ENCODE assay signal across 25 mouse cellular contexts in the genomic region with DNA sequence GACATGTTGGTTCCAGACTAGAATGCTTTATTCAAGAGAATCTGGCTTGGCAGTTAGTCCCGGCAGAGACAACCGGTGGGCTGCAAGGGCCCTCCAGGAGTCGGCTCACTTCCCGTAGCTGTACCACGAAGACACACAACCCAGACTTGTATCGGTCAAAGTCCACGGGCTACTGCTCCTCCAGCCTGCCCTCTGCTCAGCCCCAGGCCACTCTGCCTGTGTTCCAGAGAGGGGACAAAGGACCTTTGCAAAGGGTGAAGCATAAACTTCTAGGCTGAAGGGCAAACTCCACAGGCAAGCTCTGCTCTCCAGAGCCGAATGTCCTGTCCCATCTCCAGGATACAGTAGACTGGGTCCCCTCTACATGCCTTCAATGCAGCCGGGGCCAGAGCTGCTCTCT. TPM values are rescaled to one million over a fixed set of nuclear protein-coding genes. Genes with fewer than 3 reads are reported as not detected.
A peak's percentile ranks its signal among the peaks of the same experiment; 100 is the strongest.
DNase-seq lines count a peak whose midpoint lies in the region; ATAC-seq lines count a peak whose summit lies in the region.
"Had no signal": no experiment of that assay in that cellular context is flagged by ENCODE, and none has a peak within 500 bp of the region (broad histone marks: within the 10 kb centered on the region; RNA-seq: fewer than 3 reads in every experiment).

No protein-coding gene starts in this region.

- H3K4me2 ChIP-seq in kidney, embryonic 16.5 days (replicated peaks; ENCODE audit: low read depth, low read length): no peak overlapping the region
- H3K4me2 ChIP-seq in kidney, embryonic 14.5 days (replicated peaks; ENCODE audit: low read depth, low read length): no peak overlapping the region
- H3K4me2 ChIP-seq: embryonic facial prominence, embryonic 12.5 days; embryonic facial prominence, embryonic 15.5 days; heart, embryonic 11.5 days; hindbrain, embryonic 12.5 days had no signal

- 83% methylated on average over 9 of the region's 9 CpGs for WGBS in kidney, embryonic 16.5 days
- WGBS in kidney, embryonic 14.5 days: 86% methylated on average over 9 of the region's 9 CpGs

- no peaks in the 10 kb centered on the region for H3K9me3 ChIP-seq in kidney, embryonic 16.5 days (ENCODE audit: low read length)
- H3K9me3 ChIP-seq in kidney, embryonic 14.5 days (ENCODE audit: control insufficient read depth, low read length): no peaks in the 10 kb centered on the region
- H3K9me3 ChIP-seq: embryonic facial prominence, embryonic 12.5 days; embryonic facial prominence, embryonic 15.5 days; hindbrain, embryonic 12.5 days had no signal

- H3K27me3 ChIP-seq in kidney, embryonic 16.5 days (ENCODE audit: insufficient read depth, low read length): no peaks in the 10 kb centered on the region
- no peaks in the 10 kb centered on the region for H3K27me3 ChIP-seq in kidney, embryonic 14.5 days (ENCODE audit: control insufficient read depth, insufficient read depth, low read length)
- H3K27me3 ChIP-seq: embryonic facial prominence, embryonic 15.5 days had no signal

- peaks cover 7% of the 10 kb centered on the region; the same call in 1 of the 2 replicates for H3K4me1 ChIP-seq in kidney, embryonic 16.5 days (ENCODE audit: insufficient read depth, low read length)
- H3K4me1 ChIP-seq in kidney, embryonic 14.5 days (ENCODE audit: control insufficient read depth, insufficient read depth, low read length): no peaks in the 10 kb centered on the region

- no peaks in the 10 kb centered on the region for H3K36me3 ChIP-seq in kidney, embryonic 16.5 days (ENCODE audit: insufficient read depth, low read length)
- H3K36me3 ChIP-seq in kidney, embryonic 14.5 days (ENCODE audit: control insufficient read depth, insufficient read depth, low read length): peaks cover 9% of the 10 kb centered on the region
- H3K36me3 ChIP-seq: embryonic facial prominence, embryonic 15.5 days had no signal

- H3K4me3 ChIP-seq in kidney, embryonic 16.5 days (ENCODE audit: low read length): no peak overlapping the region
- no peak overlapping the region for H3K4me3 ChIP-seq in kidney, embryonic 14.5 days (ENCODE audit: low read length)
- H3K4me3 ChIP-seq: embryonic facial prominence, embryonic 12.5 days; embryonic facial prominence, embryonic 15.5 days; gastrocnemius, adult 2 months; hindbrain, embryonic 12.5 days had no signal

- intact Hi-C loops in left cerebral cortex, postnatal 10 days (cut with DNase I): loop anchor here (5.0 kb wide), 2 partner anchors 61 to 121 kb away; a partner anchor contains a TSS

- ATAC-seq in kidney, embryonic 16.5 days (ENCODE audit: low FRiP score, low TSS enrichment): no peak
- ATAC-seq in kidney, embryonic 14.5 days (ENCODE audit: low FRiP score, low TSS enrichment): no peak
- ATAC-seq: CD4-positive, CD25-positive, alpha-beta regulatory T cell, adult 4 months; forebrain, embryonic 14.5 days; forebrain, postnatal 0 days had no signal

- H3K9ac ChIP-seq in kidney, embryonic 16.5 days (replicated peaks; ENCODE audit: low read length): no peak overlapping the region
- no peak overlapping the region for H3K9ac ChIP-seq in kidney, embryonic 14.5 days (ENCODE audit: low read depth, low read length)
- H3K9ac ChIP-seq: embryonic facial prominence, embryonic 12.5 days; embryonic facial prominence, embryonic 15.5 days; forebrain, postnatal 0 days; hindbrain, embryonic 12.5 days had no signal

- no peak overlapping the region for H3K27ac ChIP-seq in kidney, embryonic 16.5 days (ENCODE audit: low read length)
- no peak overlapping the region for H3K27ac ChIP-seq in kidney, embryonic 14.5 days (ENCODE audit: low read depth, low read length)
- H3K27ac ChIP-seq: embryonic facial prominence, embryonic 12.5 days; embryonic facial prominence, embryonic 15.5 days; hindbrain, embryonic 12.5 days had no signal

- DNase-seq in kidney, adult 18-20 months: peak; percentile 27
- DNase-seq in kidney, adult 9 months: peak; percentile 61
- peak; percentile 74 for DNase-seq in yolk sac, embryonic 10.5 days (ENCODE audit: low spot score)
- no peak for DNase-seq in left cerebral cortex, postnatal 10 days (ENCODE audit: extremely low spot score in 1 of 2, low spot score in 2 of 2)
- DNase-seq: adrenal gland, adult 2 months; adrenal gland, postnatal 14 days; cerebellum, adult 11 months; cerebellum, adult 2 months; cerebellum, adult 9-11 months; cerebellum, postnatal 25 days; forebrain, postnatal 0 days; gastrocnemius, adult 2 months; gastrocnemius, postnatal 14 days; heart, adult 11 months had no signal

RNA-seq across cellular contexts. Expression of a gene that starts 11.0 kb away (rescaled TPM):
- polyA plus RNA-seq in kidney, embryonic 16.5 days (2015; fragmentation: Nextera tagmentation; extraction: Ambion mirVana): 16.9 and 18.4 TPM in 2 replicates
- polyA plus RNA-seq in kidney, embryonic 14.5 days (2014; fragmentation: Nextera tagmentation; extraction: Ambion mirVana): 16.3 and 21.9 TPM in 2 replicates
- 1 to 10 TPM; 3.9 to 4.8 TPM for total RNA-seq in left cerebral cortex, postnatal 10 days (2021)
- total RNA-seq: common myeloid progenitor, adult 5-6 weeks; MEL had no signal
- polyA plus RNA-seq: CD4-positive, CD25-positive, alpha-beta regulatory T cell, adult 4 months had no signal

RNA-seq across cellular contexts. Expression of a gene that starts 15.6 kb away (rescaled TPM):
- polyA plus RNA-seq in kidney, embryonic 16.5 days (2015; fragmentation: Nextera tagmentation; extraction: Ambion mirVana): 0.86 and 1.1 TPM in 2 replicates
- 0.61 and 1.0 TPM in 2 replicates for polyA plus RNA-seq in kidney, embryonic 14.5 days (2014; fragmentation: Nextera tagmentation; extraction: Ambion mirVana)
- 10 to 100 TPM; 38.8 to 39.5 TPM for total RNA-seq in left cerebral cortex, postnatal 10 days (2021)
- total RNA-seq: common myeloid progenitor, adult 5-6 weeks; hematopoietic stem cell, adult 5-6 weeks had no signal

RNA-seq across cellular contexts. Expression of a gene that starts 52.6 kb away (rescaled TPM):
- polyA plus RNA-seq in kidney, embryonic 16.5 days (2015; fragmentation: Nextera tagmentation; extraction: Ambion mirVana): 108 and 110 TPM in 2 replicates
- 95.7 and 105 TPM in 2 replicates for polyA plus RNA-seq in kidney, embryonic 14.5 days (2014; fragmentation: Nextera tagmentation; extraction: Ambion mirVana)
- total RNA-seq in left cerebral cortex, postnatal 10 days (2021): 10 to 100 TPM; 60.8 to 61.7 TPM

RNA-seq across cellular contexts. Expression of a gene that starts 56.0 kb away (rescaled TPM):
- 153 TPM in 2 replicates for polyA plus RNA-seq in kidney, embryonic 16.5 days (2015; fragmentation: Nextera tagmentation; extraction: Ambion mirVana)
- polyA plus RNA-seq in kidney, embryonic 14.5 days (2014; fragmentation: Nextera tagmentation; extraction: Ambion mirVana): 68.1 and 119 TPM in 2 replicates
- 100 to 1,000 TPM; 171 to 180 TPM for total RNA-seq in left cerebral cortex, postnatal 10 days (2021)

RNA-seq across cellular contexts. Expression of a gene that starts 56.1 kb away (rescaled TPM):
- 3.7 and 4.9 TPM in 2 replicates for polyA plus RNA-seq in kidney, embryonic 16.5 days (2015; fragmentation: Nextera tagmentation; extraction: Ambion mirVana)
- polyA plus RNA-seq in kidney, embryonic 14.5 days (2014; fragmentation: Nextera tagmentation; extraction: Ambion mirVana): 2.9 and 3.3 TPM in 2 replicates
- 1 to 10 TPM in 1 of 2 experiments, under 1 TPM in 1; 0.51 to 1.0 TPM for total RNA-seq in left cerebral cortex, postnatal 10 days (2021)

Comparison
In these comparisons a context has a peak if more than half of its experiments do, and no peak if none do; other contexts are left out.
1. DNase-seq: peak in kidney, adult 18-20 months (single experiment), kidney, adult 9 months (single experiment) and yolk sac, embryonic 10.5 days (single experiment); none in left cerebral cortex, postnatal 10 days (0 of 2).